Mouse (Mus musculus): ENCODE data around the gene Gm49027. TPM values are rescaled to one million over a fixed set of nuclear protein-coding genes. Genes with fewer than 3 reads are reported as not detected.

Gene Gm49027
- total RNA-seq (2012; rRNA removed) (0.38 and 0.63 TPM in 2 replicates), total RNA-seq (2014; rRNA removed) (not detected in 2 replicates), polyA plus RNA-seq (2012; ENCODE audit: insufficient read length, low read depth) (not detected in 2 replicates)

DNA sequence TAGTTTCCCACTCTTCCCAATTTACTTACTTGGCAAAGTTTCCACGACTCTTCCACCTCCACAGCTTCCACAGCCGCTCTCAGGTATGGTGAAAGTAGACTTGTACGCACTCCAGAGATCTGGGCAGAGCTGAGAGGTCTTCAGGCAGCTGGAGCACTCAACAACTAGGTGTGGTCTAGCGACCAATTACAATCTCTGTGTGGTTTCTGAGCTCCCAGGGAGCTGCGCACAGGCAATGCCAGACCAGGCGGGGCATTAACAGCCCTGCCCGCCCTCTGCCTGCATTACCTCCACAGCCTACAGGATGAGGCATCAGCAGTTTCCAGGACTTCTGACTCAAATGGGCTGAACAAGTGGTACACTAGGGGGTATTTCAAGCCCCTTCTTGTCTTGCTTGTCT, at the start of gene Gm49027:
Gene Gm49027, minus strand, starts transcription at position 208 of the 400 bp plus-strand sequence.
- no peak within 1 kb of the TSS for H3K9ac ChIP-seq (ENCODE audit: insufficient read depth, low read depth)
- dilution Hi-C loops (cut with MboI; ENCODE audit: extremely low pct_ligation_motif_present, extremely low pct_unique_long_range_greater_than_20kb, low sequenced_read_pairs) (no loop called here), in situ Hi-C loops (cut with MboI; ENCODE audit: low pct_ligation_motif_present, low pct_unique_long_range_greater_than_20kb, low sequenced_read_pairs) (no loop called here)
- no peaks in the 10 kb centered on the region for H3K27me3 ChIP-seq (replicated peaks)
- H3K9me3 ChIP-seq (replicated peaks; ENCODE audit: low read length) = no peaks in the 10 kb centered on the region
- no peak for DNase-seq (ENCODE audit: extremely low read depth)
- no peak for TF ChIP-seq MXI1 (IDR thresholded peaks at IDR 0.05; ENCODE audit: low read depth, low read length)
- no peak for TF ChIP-seq E2F4 (IDR thresholded peaks at IDR 0.05; ENCODE audit: insufficient replicate concordance, low read depth, low read length)
- TF ChIP-seq NRF1 (IDR thresholded peaks at IDR 0.05; ENCODE audit: low read depth, low read length) = no peak
- no peak for TF ChIP-seq HCFC1 (IDR thresholded peaks at IDR 0.05; ENCODE audit: low read depth, low read length)
- TF ChIP-seq SIN3A (IDR thresholded peaks at IDR 0.05; ENCODE audit: low read length) = no peak
- no peak for TF ChIP-seq ZMIZ1 (IDR thresholded peaks at IDR 0.05; ENCODE audit: low read depth, low read length)
- TF ChIP-seq KAT2A (IDR thresholded peaks at IDR 0.05; ENCODE audit: insufficient replicate concordance, low read length) = no peak
- TF ChIP-seq ZNF384 (IDR thresholded peaks at IDR 0.05; ENCODE audit: low read depth, low read length) = no peak
- no peak for TF ChIP-seq TCF12 (IDR thresholded peaks at IDR 0.05; ENCODE audit: low read depth, low read length)
- TF ChIP-seq CTCF (conservative IDR thresholded peaks at IDR 0.05 in 1 of 2, IDR thresholded peaks at IDR 0.05 in 1 of 2; ENCODE audit: low read depth in 2 of 2, low read length in 2 of 2) = no peak
- no peak for TF ChIP-seq ZKSCAN1 (IDR thresholded peaks at IDR 0.05; ENCODE audit: borderline replicate concordance, low read depth, low read length)
- no peak for TF ChIP-seq ETS1 (conservative IDR thresholded peaks at IDR 0.05; ENCODE audit: low read depth, low read length)
- TF ChIP-seq USF2 (conservative IDR thresholded peaks at IDR 0.05; ENCODE audit: low read depth, low read length) = no peak
- no peak within 1 kb of the TSS for H3K27ac ChIP-seq (ENCODE audit: insufficient read depth, low read depth)
- 0 out of 2 replicates have a peak within 1 kb of the TSS, but pooled peaks have one; percentile 21 for H3K4me2 ChIP-seq (ENCODE audit: insufficient read depth, low read depth, poor library complexity, severe bottlenecking)
- peak within 1 kb of the TSS in 2 of 3 experiments; percentile 95 for H3K4me3 ChIP-seq (replicated peaks in 1 of 3; ENCODE audit: low read depth in 2 of 3, low read length in 2 of 3, poor library complexity in 1 of 3)
- peaks cover 18 to 65% of the 10 kb centered on the region in 2 experiments for H3K36me3 ChIP-seq (replicated peaks in 1 of 2; ENCODE audit: control insufficient read depth in 1 of 2, insufficient read depth in 1 of 2, low read length in 1 of 2)
- H3K79me2 ChIP-seq (replicated peaks; ENCODE audit: control insufficient read depth, extremely low read depth, insufficient read depth, poor library complexity, severe bottlenecking) = no peaks in the 10 kb centered on the region; the same call in none of the 2 replicates
- H3K4me1 ChIP-seq (ENCODE audit: control insufficient read depth in 1 of 2, insufficient read depth in 2 of 2) = peaks cover 3 to 21% of the 10 kb centered on the region in 2 experiments

DNA sequence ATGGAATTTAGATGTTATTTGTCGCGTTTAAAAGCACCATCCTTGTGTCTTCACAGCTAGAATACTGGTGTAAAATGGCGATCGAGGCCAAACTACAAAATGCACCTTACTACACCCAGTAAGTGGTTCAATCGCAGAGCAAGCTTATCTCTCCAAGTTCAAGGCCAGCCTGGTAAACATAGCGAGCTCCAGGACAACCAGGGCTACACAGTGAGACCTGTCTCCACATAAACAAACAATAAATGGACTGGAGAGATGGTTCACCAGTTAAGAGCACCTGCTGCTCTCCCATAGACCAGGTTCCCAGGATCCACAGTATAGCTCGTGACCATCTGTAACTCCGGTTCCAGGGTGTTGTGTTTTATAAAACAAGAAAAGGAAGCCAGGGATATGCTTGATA, 48.1 kb upstream of the Gm49027 start:
- TF ChIP-seq ETS1 (conservative IDR thresholded peaks at IDR 0.05; ENCODE audit: low read depth, low read length) (no peak), EP300 (IDR thresholded peaks at IDR 0.05; ENCODE audit: low read length) (no peak), ZMIZ1 (IDR thresholded peaks at IDR 0.05; ENCODE audit: low read depth, low read length) (no peak), NELFE (IDR thresholded peaks at IDR 0.05; ENCODE audit: low read depth, low read length) (no peak), MXI1 (IDR thresholded peaks at IDR 0.05; ENCODE audit: low read depth, low read length) (no peak), JUN (IDR thresholded peaks at IDR 0.05; ENCODE audit: insufficient read depth, low read depth, low read length) (no peak), TCF12 (IDR thresholded peaks at IDR 0.05; ENCODE audit: low read depth, low read length) (no peak), CHD2 (IDR thresholded peaks at IDR 0.05; ENCODE audit: low read length) (no peak)
- Histone ChIP-seq H3K36me3 (replicated peaks in 1 of 2; ENCODE audit: control insufficient read depth in 1 of 2, insufficient read depth in 1 of 2, low read length in 1 of 2) (peaks cover 17 to 43% of the 10 kb centered on the region in 2 experiments), H3K4me2 (ENCODE audit: insufficient read depth, low read depth, poor library complexity, severe bottlenecking) (peak overlapping the region; percentile 14; the same call in 1 of the 2 replicates), H3K27ac (ENCODE audit: insufficient read depth, low read depth) (no peak overlapping the region), H3K27me3 (replicated peaks) (no peaks in the 10 kb centered on the region), H3K79me2 (replicated peaks; ENCODE audit: control insufficient read depth, extremely low read depth, insufficient read depth, poor library complexity, severe bottlenecking) (no peaks in the 10 kb centered on the region; the same call in 1 of the 2 replicates), H3K4me1 (ENCODE audit: control insufficient read depth in 1 of 2, insufficient read depth in 2 of 2) (peaks cover 8 to 21% of the 10 kb centered on the region in 2 experiments), H3K9ac (ENCODE audit: insufficient read depth, low read depth) (no peak overlapping the region), H3K9me3 (replicated peaks; ENCODE audit: low read length) (no peaks in the 10 kb centered on the region), H3K4me3 (replicated peaks in 1 of 3; ENCODE audit: low read depth in 2 of 3, low read length in 2 of 3, poor library complexity in 1 of 3) (peak overlapping the region in 2 of 3 experiments; percentile 5 to 68)
- in situ Hi-C loops (cut with MboI; ENCODE audit: low pct_ligation_motif_present, low pct_unique_long_range_greater_than_20kb, low sequenced_read_pairs) = loop anchor here (5.0 kb wide), 1 partner anchor 56 kb away; no protein-coding TSS in a partner anchor
- no peak for DNase-seq (ENCODE audit: extremely low read depth)
- dilution Hi-C loops (cut with MboI; ENCODE audit: extremely low pct_ligation_motif_present, extremely low pct_unique_long_range_greater_than_20kb, low sequenced_read_pairs) = no loop called here
